Mouse (Mus musculus): ENCODE measurements at regions not wholly inside any gene's neighbourhood (a gene's known extent, or its start where the extent isn't known, plus 50 kb on each side); places are given as distances from the start of the nearest gene placed in this dataset.

GRCm38 (mm10) chr13:84366017-84366416 lies 143.9 kb downstream of the Tmem161b start:
- TF ChIP-seq CTCF (IDR thresholded peaks at IDR 0.05; ENCODE audit: low read depth, low read length) (no peak), TAL1 (conservative IDR thresholded peaks at IDR 0.05; ENCODE audit: low read depth, low read length) (no peak), GATA1 (IDR thresholded peaks at IDR 0.05; ENCODE audit: borderline replicate concordance, low read length) (no peak), POLR2AphosphoS5 (IDR thresholded peaks at IDR 0.05; ENCODE audit: insufficient replicate concordance, low read depth, low read length) (no peak), GATA2 (IDR thresholded peaks at IDR 0.05; ENCODE audit: borderline replicate concordance, low read depth, low read length) (no peak)

Data from G1E (cell line).